Mouse (Mus musculus): ENCODE data around the gene Myzap. TPM values are rescaled to one million over a fixed set of nuclear protein-coding genes. Genes with fewer than 3 reads are reported as not detected.
A peak's percentile ranks its signal among the peaks of the same experiment; 100 is the strongest.
"Not testable (repeated sequence)": the region's sequence is repeated elsewhere in the genome, so short reads cannot be mapped to it uniquely, and the experiment has no call there.

Gene Myzap
- total RNA-seq (2022): 1 to 10 TPM; 1.4 to 2.0 (median 1.4) TPM

GRCm38 (mm10) chr9:71591938-71592548, at the start of gene Myzap:
Gene Myzap (minus strand): TSS chr9:71592360.
- DNase-seq (ENCODE audit: low spot score in 2 of 2): peak; percentile 18 to 33

- no peak for DNase-seq (ENCODE audit: low spot score in 2 of 2)
Measured at GRCm38 (mm10) chr9:71640361-71640927, 48.3 kb upstream of the Myzap start.

DNA sequence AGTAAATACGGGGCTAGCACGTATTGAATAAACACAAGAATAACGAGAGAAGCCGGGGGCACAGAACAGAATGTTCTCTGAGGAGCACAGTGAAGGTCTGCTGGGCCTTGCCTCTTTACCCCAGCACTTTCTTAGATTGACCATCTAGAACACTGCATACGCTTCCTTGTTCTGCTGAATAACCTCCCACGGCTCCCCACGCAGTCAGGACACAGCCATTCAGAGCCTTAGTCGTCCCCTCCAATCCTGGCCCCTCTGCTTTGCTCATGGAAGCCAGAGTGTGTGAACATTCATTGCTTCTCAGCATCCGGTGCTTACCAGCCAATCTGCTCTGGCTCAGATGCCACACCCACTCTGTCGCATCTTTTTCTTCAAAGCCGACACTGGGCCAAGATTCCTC, 46.0 kb upstream of the Myzap start:
- no peak for DNase-seq (ENCODE audit: low spot score in 2 of 2)

DNA sequence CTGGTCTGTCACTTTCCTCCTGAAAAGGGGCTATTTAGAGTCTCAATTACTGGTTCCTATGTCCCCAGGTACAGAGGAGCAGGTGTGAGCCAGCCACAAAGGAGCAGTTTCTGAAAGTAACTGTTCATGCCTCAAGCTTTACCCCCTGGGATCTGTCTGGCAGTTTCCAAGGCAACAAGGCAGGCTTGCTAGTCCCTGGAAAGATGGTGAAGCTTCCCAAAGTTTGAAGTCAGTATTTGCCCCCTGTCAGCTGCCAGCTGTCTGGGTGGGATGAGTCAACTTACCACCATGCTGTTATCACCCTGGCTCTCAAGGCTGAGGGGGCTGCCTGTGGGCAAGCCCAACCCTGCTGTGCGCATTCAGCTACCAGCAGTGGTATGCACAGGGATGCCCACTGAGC, 44.7 kb upstream of the Myzap start:
- no peak for DNase-seq (ENCODE audit: low spot score in 2 of 2)

GRCm38 (mm10) chr9:71635627-71636026, 43.5 kb upstream of the Myzap start:
- DNase-seq (ENCODE audit: low spot score in 2 of 2): no peak

DNA sequence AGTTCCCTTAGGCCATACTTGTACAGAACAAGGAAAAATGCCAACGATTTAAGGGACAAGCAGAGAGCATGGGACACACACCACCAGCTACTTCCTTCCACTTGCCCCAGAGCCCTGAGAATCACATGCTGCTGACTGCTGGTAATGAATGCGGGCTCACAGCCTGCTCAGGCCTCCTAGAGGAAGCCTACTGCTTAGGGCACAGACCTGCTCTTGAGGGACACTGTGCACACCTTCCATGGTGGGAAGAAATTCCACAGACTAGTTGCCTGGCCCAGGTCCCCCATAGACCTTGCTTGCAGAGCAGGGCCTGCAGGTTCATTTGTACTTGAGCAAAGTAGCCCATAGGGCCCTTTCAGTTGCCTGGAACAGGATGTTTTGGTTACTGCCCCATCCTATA, 42.8 kb upstream of the Myzap start:
- no peak for DNase-seq (ENCODE audit: low spot score in 2 of 2)

DNA sequence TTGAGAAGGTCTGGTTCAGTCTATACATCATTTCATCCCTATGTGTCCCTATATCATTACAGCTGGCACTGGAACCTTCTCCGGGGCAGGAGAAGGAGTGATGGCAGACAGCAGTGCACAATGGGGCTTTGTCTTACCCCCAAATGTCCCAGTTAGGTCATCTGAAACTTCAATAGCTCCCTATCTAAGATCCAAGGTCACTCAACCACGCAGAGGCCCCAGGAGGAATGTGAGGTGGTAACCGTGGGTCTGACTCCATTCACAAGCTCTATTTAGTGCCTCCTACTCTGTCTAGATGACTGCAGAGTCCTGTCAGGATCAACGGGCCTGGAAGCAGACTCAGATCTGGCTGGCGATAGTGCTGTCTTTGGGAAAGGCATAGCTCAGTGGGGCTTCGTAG, 36.8 kb upstream of the Myzap start:
- DNase-seq (ENCODE audit: low spot score in 2 of 2): no peak

GRCm38 (mm10) chr9:71628286-71628685, 36.1 kb upstream of the Myzap start:
- no peak for DNase-seq (ENCODE audit: low spot score in 2 of 2)

- no peak for DNase-seq (ENCODE audit: low spot score in 2 of 2)
Measured at GRCm38 (mm10) chr9:71625961-71626360, 33.8 kb upstream of the Myzap start.

- peak in 1 of 2 experiments; percentile 30 for DNase-seq (ENCODE audit: low spot score in 2 of 2)
Measured at GRCm38 (mm10) chr9:71624793-71625495, 32.8 kb upstream of the Myzap start.

GRCm38 (mm10) chr9:71623871-71624569, 31.9 kb upstream of the Myzap start:
- DNase-seq (ENCODE audit: low spot score in 2 of 2): no peak

DNA sequence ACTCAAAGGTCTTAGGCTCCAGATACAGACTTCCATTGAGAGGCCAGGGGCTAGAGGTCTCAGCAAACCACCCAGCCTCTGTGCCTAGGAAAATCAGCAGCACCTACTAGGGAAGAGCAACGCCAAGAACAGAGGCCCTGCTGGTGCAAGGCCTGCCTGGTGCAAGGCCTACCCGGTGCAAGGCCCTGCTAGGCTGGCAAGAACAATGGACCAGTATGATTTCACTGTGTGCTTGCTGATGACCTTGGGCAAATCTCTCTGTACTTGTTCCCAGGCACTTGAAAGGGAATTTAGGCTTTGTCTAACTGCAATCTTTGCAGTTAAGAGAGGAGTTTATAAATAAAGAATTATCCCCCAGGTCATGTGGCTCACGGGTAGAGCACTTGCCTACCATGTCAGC, 30.4 kb upstream of the Myzap start:
- DNase-seq (ENCODE audit: low spot score in 2 of 2): no peak

- no peak for DNase-seq (ENCODE audit: low spot score in 2 of 2)
Measured at GRCm38 (mm10) chr9:71621968-71622367, 29.8 kb upstream of the Myzap start.

DNA sequence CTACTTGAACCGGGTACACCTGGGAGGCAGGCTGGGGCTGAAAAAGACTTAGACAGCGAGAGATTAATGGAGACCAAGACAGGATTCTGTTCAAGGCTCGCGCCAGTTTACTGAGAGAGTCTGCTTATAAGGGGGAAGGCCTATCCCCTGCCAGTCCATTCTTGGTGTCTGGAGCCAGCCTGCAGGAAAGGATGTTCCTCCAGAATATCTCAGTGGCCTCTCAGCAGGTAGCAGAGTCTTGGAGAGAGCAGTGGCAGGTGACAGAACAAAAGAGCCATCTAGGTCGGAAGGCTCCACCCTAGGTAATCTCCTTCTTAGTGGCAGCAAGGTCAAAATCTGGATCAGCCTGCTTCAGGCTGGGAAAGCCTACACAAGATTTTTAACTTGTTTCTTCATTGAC, 28.0 kb upstream of the Myzap start:
- DNase-seq (ENCODE audit: low spot score in 2 of 2): not testable (repeated sequence)

DNA sequence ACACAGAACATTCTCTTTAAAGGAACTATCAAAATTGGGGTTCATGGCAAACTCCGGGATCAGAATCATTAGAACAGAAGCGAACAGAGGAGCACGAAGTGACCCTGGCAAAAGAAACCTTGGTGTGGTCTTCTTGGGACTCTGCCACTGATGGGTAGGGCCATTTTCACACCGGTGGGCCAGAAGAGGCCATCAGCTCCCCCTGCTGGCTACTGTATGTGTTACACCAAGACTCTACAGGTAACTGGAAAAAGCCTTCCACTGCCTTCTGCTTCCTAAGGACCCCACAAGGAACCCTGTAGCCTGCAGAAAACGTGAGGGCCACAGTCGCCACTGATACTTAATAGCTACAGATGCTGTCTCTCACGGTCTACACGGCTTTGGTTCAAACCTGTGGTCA, 25.2 kb upstream of the Myzap start:
- no peak for DNase-seq (ENCODE audit: low spot score in 2 of 2)

- peak; percentile 16 to 51 for DNase-seq (ENCODE audit: low spot score in 2 of 2)
Measured at GRCm38 (mm10) chr9:71616185-71616584, 24.0 kb upstream of the Myzap start.

DNA sequence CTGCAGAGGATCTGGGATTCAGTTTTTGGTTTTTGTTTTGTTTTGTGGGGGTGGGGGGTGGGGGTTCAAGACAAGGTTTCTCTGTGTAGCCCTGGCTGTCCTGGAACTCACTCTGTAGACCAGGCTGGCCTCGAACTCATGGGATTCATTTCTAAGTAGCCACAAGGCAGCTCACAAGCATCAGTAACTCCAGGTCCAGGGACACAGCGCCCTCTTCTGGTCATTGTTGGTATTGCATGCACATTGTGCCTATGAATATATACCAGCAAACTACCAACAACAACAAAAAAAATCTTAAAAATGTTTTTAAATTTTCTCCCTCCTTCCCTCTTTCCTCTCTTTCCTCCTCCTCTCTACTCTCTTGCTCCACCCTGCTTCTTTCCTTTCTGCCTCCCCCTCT, 22.5 kb upstream of the Myzap start:
- no peak for DNase-seq (ENCODE audit: low spot score in 2 of 2)

GRCm38 (mm10) chr9:71612981-71613380, 20.8 kb upstream of the Myzap start:
- DNase-seq (ENCODE audit: low spot score in 2 of 2): no peak

- no peak for DNase-seq (ENCODE audit: low spot score in 2 of 2)
Measured at GRCm38 (mm10) chr9:71611876-71612275, 19.7 kb upstream of the Myzap start.

- no peak for DNase-seq (ENCODE audit: low spot score in 2 of 2)
Measured at GRCm38 (mm10) chr9:71609010-71609409, 16.9 kb upstream of the Myzap start.

DNA sequence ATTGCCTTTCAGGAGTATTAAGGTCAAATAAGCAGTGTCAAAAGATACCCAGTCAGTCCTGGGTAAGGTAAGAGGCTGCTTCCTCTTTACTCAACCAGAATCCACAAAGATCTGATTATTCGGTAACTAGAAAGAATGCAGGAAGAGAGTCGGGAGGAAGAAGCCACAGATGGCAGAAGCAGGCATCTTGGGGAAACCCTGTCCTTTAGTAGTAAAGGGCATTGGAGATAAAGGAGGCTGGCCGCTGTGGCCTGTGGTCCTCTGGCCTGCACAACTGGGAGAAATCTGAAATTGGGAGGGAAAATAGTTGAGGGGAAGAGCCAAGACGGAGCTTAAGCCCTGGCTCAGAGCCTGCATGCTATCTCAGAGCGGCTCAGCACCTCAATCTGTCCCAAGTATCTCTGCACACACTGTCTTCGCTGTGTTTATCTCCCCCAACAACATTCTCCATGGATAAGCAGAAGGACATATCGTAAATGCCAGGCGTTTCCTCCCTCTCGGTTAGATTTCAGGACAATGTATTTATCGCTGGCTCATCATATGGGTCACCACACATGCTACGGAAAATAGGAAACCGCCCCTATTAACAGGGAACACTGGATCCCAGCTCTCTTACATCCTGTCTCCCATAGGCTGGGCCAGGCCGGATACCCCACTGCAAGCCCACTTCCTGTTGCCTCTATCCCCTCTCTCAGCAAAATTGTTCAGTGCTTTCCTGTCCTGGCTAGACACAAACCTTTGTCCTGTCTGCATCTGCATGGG, 14.3 kb upstream of the Myzap start:
- no peak for DNase-seq (ENCODE audit: low spot score in 2 of 2)
